Mouse (Mus musculus): Measurements from ENCODE around the gene Olfr1174-ps.

Olfr1174-ps gene

GRCm38 (mm10) chr2:88315035-88315434 lies at the start of gene Olfr1174-ps:
TSS of gene Olfr1174-ps (minus strand) at chr2:88315135.
- in situ Hi-C loops (cut with MboI, MseI), result no loop called here

DNA sequence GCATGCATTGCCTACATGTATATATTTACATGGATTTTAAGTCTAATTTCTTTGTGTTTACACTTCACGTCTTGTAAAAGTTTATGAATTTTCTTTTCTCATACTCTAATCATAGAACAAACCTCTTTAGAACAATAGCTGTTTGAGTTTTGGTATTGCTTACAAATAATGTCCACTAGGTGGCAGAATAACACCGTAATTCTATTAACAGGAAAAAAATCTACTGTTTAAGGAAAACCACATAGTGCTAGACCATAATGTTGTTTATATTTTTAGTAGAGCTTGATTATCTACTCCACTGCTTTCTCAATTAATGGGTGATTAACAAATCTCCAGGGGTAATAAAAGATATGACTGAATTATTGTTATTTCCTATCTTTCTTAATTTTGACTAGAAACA lies 41.4 kb upstream of the Olfr1174-ps start:
- in situ Hi-C loops (cut with MboI, MseI), result loop anchor here in 1 of 2 experiments (10.0 to 25.0 kb wide), 3 partner anchors 1108 to 1981 kb away; partner anchors contain the start of gene Olfr1506

GRCm38 (mm10) chr2:88346392-88346791 lies 31.5 kb upstream of the Olfr1174-ps start, which contains the start of gene Olfr1177-ps:
TSS of gene Olfr1177-ps (minus strand) at chr2:88346492.
- in situ Hi-C loops (cut with MboI, MseI), result no loop called here

DNA sequence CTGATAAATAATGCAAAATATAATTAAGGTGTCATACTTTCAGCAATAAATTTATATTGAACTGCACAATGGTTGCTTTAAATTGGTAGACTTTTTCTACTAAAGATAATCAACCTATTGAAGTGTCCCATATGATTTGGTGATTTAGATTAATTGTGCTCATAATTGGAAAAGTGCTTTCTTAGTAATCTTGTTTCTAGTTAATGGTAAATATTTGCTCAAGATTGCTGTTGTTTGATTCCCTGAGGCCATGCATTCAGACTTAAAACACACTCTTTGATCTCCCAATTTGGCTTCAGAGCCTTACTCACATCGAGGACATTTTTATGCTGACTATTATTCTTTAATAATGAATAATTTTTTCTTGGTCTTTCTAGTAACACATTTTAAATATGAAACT lies 21.5 kb upstream of the Olfr1174-ps start, which contains the start of gene Olfr1176:
Gene Olfr1176 (plus strand): TSS at position 301 of the 400 bp plus-strand sequence.
- in situ Hi-C loops (cut with MboI, MseI), result no loop called here

DNA sequence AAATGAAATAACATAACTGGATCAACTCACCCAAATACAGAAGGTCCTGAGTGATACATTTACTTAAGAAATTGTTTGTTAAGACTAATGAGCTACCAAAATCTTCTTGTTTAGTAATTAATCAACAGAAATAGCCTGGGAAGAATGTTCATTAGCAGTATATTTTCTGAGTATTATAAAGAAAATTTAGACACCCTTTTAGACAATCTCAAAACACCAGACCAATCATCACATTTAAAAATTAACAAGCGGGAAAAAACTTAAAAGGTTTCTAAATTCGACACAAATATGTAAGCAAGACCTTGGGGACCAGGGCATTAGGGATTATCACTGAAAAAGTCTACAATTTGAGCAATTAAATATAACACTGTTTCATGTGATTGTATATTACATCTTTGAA lies 12.2 kb upstream of the Olfr1174-ps start, which contains the start of gene Olfr1175-ps:
Gene Olfr1175-ps (minus strand): TSS at position 101 of the 400 bp plus-strand sequence.
- in situ Hi-C loops (cut with MboI, MseI), result no loop called here

DNA sequence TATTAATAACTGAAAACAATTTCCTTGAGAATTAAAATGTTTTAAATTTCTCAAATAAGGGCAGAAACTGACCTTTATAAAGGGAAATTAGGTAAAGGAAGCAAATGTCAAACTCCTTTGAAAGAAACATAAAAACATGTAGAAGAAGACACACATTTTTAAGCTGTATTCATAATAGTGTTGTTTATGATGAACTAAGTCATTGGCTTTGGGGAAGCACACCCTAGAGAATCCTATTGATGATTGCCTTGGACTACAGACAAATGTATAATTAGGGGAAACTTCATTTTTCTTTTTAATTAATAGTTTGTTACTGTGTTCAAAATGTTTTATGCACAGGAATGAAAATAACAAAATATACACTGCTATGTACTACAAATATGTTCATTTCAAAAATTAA lies 35.2 kb downstream of the Olfr1174-ps start, which contains the start of gene Olfr1173:
Gene Olfr1173 (minus strand): TSS at position 101 of the 400 bp plus-strand sequence.
- in situ Hi-C loops (cut with MboI, MseI), result no loop called here
